Mouse (Mus musculus) MEL (cell line): ENCODE measurements around the gene Gm6309.
"Not testable (repeated sequence)": the region's sequence is repeated elsewhere in the genome, so short reads cannot be mapped to it uniquely, and the experiment has no call there.

Source experiments
- CHD1 ChIP-seq: IDR thresholded peaks from 2 replicates; pipeline ENCODE4 v1.6.1; 2012; ENCODE audit warnings: low read depth, mild to moderate bottlenecking, inconsistent platforms, low read length, improper control_type of control experiment
- CHD2 ChIP-seq: IDR thresholded peaks from 2 replicates; pipeline ENCODE4 v1.6.1; 2011; ENCODE audit warnings: low read length, improper control_type of control experiment
- CTCF ChIP-seq, 3 experiments: IDR thresholded peaks in 2 of 3; conservative IDR thresholded peaks in 1 of 3; 2 replicates each; pipeline ENCODE4 v1.5.1; 2011 to 2012; ENCODE audit warnings: low read length in 3 of 3, low read depth in 2 of 3, mild to moderate bottlenecking in 2 of 3, improper control_type of control experiment in 1 of 3, inconsistent platforms in 1 of 3, mixed read lengths in 1 of 3, moderate library complexity in 1 of 3; ENCODE audit not compliant: control insufficient read depth in 1 of 3, insufficient read depth in 1 of 3, poor library complexity in 1 of 3, severe bottlenecking in 1 of 3
- E2F4 ChIP-seq: IDR thresholded peaks from 2 replicates; pipeline ENCODE4 v1.6.1; 2011; ENCODE audit warnings: low read depth, low read length, improper control_type of control experiment, borderline replicate concordance
- EP300 ChIP-seq, 2 experiments: IDR thresholded peaks; 2 replicates each; pipeline ENCODE4 v1.6.1; 2011; ENCODE audit warnings: improper control_type of control experiment in 2 of 2, low read length in 2 of 2, low read depth in 1 of 2, mild to moderate bottlenecking in 1 of 2
- USF1 ChIP-seq: IDR thresholded peaks from 2 replicates; pipeline ENCODE4 v1.6.1; 2014; ENCODE audit warnings: low read depth, mild to moderate bottlenecking, inconsistent platforms, low read length, improper control_type of control experiment, moderate library complexity
- ZC3H11A ChIP-seq: IDR thresholded peaks from 2 replicates; pipeline ENCODE4 v1.6.1; 2012; ENCODE audit warnings: low read depth, mild to moderate bottlenecking, inconsistent platforms, low read length, improper control_type of control experiment

- not testable (repeated sequence) for TF ChIP-seq ZC3H11A; CHD1; USF1; CTCF (IDR thresholded peaks at IDR 0.05 in 2 of 3, conservative IDR thresholded peaks at IDR 0.05 in 1 of 3; ENCODE audit: control insufficient read depth in 1 of 3, insufficient read depth in 1 of 3, low read depth in 2 of 3, low read length in 3 of 3, poor library complexity in 1 of 3, severe bottlenecking in 1 of 3); CHD2; E2F4; EP300 (IDR thresholded peaks at IDR 0.05; ENCODE audit: low read depth in 1 of 2, low read length in 2 of 2)
These were observed at the start of gene Gm6309 for GRCm38 (mm10) chr5:146170621-146171020.
